Mouse (Mus musculus): ENCODE measurements around the gene Pot1a.

DNA sequence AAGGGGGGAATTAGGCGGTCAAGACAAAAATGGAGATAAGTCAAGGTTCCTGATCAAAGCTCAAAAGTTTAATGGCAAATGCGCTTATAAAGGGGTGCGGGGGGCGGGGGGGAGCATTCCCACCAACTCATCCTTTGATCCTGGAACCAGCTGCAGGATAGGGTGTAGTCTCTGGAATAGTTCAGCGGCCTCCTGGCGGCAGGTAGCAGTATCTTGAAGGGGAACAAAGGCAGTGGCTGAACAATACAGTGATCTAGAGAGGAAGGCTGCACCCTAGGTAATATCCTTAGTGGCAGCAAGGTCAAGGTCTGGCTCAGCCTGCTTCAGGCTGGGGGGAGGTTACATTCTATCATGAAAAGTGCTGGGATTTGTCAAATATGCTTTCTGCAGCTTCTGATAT is 7.8 kb downstream of the Pot1a start:
- TF ChIP-seq CHD1 (IDR thresholded peaks at IDR 0.05; ENCODE audit: low read depth, low read length): no peak
- no peak for TF ChIP-seq POLR2AphosphoS5 (IDR thresholded peaks at IDR 0.05; ENCODE audit: borderline replicate concordance, low read depth, low read length)
- TF ChIP-seq CTCF (IDR thresholded peaks at IDR 0.05 in 2 of 3, conservative IDR thresholded peaks at IDR 0.05 in 1 of 3; ENCODE audit: control insufficient read depth in 1 of 3, insufficient read depth in 1 of 3, low read depth in 2 of 3, low read length in 3 of 3, poor library complexity in 1 of 3, severe bottlenecking in 1 of 3): no peak
- no peak for TF ChIP-seq BHLHE40 (IDR thresholded peaks at IDR 0.05; ENCODE audit: borderline replicate concordance, low read depth, low read length)
- TF ChIP-seq POLR2A (IDR thresholded peaks at IDR 0.05; ENCODE audit: control insufficient read depth in 1 of 2, insufficient read depth in 1 of 2, low read depth in 1 of 2, low read length in 2 of 2, poor library complexity in 1 of 2): no peak
- TF ChIP-seq ETS1 (IDR thresholded peaks at IDR 0.05; ENCODE audit: low read depth, low read length): no peak
- TF ChIP-seq MAX (IDR thresholded peaks at IDR 0.05; ENCODE audit: low read length): no peak

All from MEL (cell line).